Mouse (Mus musculus): ENCODE data around the gene Plxna3.

DNA sequence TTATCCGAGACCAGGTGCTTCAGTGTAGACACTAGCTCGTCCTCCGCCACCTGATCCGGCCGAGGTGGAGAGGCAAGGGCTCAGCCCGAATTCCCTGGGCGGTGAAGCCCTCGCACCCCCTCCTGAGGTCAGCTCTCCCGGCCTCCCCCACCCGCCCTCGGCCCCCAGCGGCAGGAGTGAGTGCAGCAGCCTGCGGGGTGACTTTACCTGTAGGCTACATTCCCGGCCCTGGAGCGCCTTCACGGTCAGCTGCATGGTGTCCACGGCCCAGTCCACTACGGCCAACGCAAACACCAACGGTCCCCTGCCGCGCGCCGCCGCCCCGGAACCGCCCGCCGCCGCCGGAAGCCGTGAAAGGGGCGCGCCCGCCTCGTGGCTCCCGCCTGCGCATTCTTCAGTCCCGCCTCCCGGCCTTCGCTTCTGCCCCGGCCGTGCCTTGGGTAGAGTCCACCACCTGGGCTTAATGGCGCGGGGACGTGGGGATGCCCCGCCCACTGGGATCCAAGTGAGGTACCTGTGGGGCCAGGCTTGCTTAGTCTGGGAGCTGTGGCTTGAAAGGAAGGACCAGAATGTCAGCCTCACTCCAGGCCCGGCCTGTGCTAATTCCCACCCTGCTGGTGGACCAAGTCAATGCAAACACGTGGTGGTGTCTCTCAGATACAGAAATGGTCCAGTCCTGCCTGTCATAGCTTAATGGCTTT, 39.5 kb downstream of the Plxna3 start:
- TF ChIP-seq CTCF (IDR thresholded peaks at IDR 0.05; ENCODE audit: extremely low read depth, insufficient read length, insufficient replicate concordance, low read depth, low read length), result no peak
- 0 out of 2 replicates have a peak, but pooled peaks have one; percentile 32 for TF ChIP-seq POLR2A (IDR thresholded peaks at IDR 0.05; ENCODE audit: low read depth, low read length)

Measured in small intestine, adult 2 months (tissue).